Mouse (Mus musculus) limb, embryonic 11.5 days (tissue): ENCODE measurements at regions not wholly inside any gene's neighbourhood (a gene's known extent, or its start where the extent isn't known, plus 50 kb on each side); places are given as distances from the start of the nearest gene placed in this dataset.

Experiments used
- ATAC-seq: fragments of 200-750 bp; cut with Nextera tagmentation; 2 replicates; pipeline ENCODE4 v1.8.0; 2017; ENCODE audit warnings: low read depth; ENCODE audit not compliant: insufficient number of reproducible peaks, low FRiP score, low TSS enrichment
- DNase-seq: peaks from one replicate; pipeline ENCODE4 v3.0.0-alpha.2; 2015; ENCODE audit warnings: low spot score
- H3K27ac ChIP-seq: fragments of 300-500 bp; sonication (generic); replicated peaks from 2 replicates; pipeline ENCODE4 v1.5.1; 2014; ENCODE audit warnings: low read depth, mild to moderate bottlenecking, low read length
- H3K27me3 ChIP-seq: fragments of 300-500 bp; sonication (generic); 2 replicates; pipeline ENCODE4 v1.6.1; 2014; ENCODE audit warnings: mild to moderate bottlenecking, low read length, mixed read lengths; ENCODE audit not compliant: control insufficient read depth, insufficient read depth
- H3K36me3 ChIP-seq: fragments of 300-500 bp; sonication (generic); 2 replicates; pipeline ENCODE4 v1.6.1; 2014; ENCODE audit warnings: mild to moderate bottlenecking, low read length, moderate library complexity, mixed read lengths; ENCODE audit not compliant: control insufficient read depth, insufficient read depth
- H3K4me1 ChIP-seq: fragments of 300-500 bp; sonication (generic); 2 replicates; pipeline ENCODE4 v1.6.1; 2014; ENCODE audit warnings: low read length, mixed read lengths; ENCODE audit not compliant: control insufficient read depth, insufficient read depth
- H3K4me2 ChIP-seq: fragments of 300-500 bp; sonication (generic); 2 replicates; pipeline ENCODE4 v1.6.1; 2014; ENCODE audit warnings: low read depth, mild to moderate bottlenecking, moderate library complexity; ENCODE audit not compliant: severe bottlenecking
- H3K4me3 ChIP-seq: fragments of 300-500 bp; sonication (generic); 2 replicates; pipeline ENCODE4 v1.5.1; 2014; ENCODE audit warnings: low read depth, low read length
- H3K9ac ChIP-seq: fragments of 300-500 bp; sonication (generic); 2 replicates; pipeline ENCODE4 v1.6.1; 2014; ENCODE audit warnings: mild to moderate bottlenecking, low read length
- H3K9me3 ChIP-seq: fragments of 300-500 bp; sonication (generic); 2 replicates; pipeline ENCODE4 v1.6.1; 2016; ENCODE audit warnings: low read length; ENCODE audit not compliant: control insufficient read depth
- WGBS: fragments of 180-500 bp; shearing (Covaris S2); extraction: QIAGEN DNeasy Blood & Tissue Kit; methylation state at CpG from one replicate; pipeline ENCODE4 v1.1.7; 2014; 5-methylcytosine and 5-hydroxymethylcytosine counted together

- peaks cover 29% of the 10 kb centered on the region for H3K4me1 ChIP-seq
- H3K36me3 ChIP-seq, result no peaks in the 10 kb centered on the region
- H3K4me2 ChIP-seq, result no peak overlapping the region
- H3K9ac ChIP-seq, result no peak overlapping the region
- H3K27ac ChIP-seq, result no peak overlapping the region
- no peaks in the 10 kb centered on the region for H3K27me3 ChIP-seq
- no peak overlapping the region for H3K4me3 ChIP-seq
- WGBS, result 85% methylated on average over 2 of the region's 2 CpGs
- ATAC-seq (no peak), DNase-seq (no peak)
- H3K9me3 ChIP-seq, result no peaks in the 10 kb centered on the region
These were observed 166.1 kb downstream of the Gas1 start for GRCm38 (mm10) chr13:60011092-60011491.

GRCm38 (mm10) chr13:60007593-60007992 lies 169.6 kb downstream of the Gas1 start:
- WGBS, result 6% methylated on average over 7 of the region's 7 CpGs
- DNase-seq, result peak; percentile 87
- Histone ChIP-seq H3K9me3 (no peaks in the 10 kb centered on the region), H3K9ac (no peak overlapping the region), H3K27ac (peak overlapping the region; percentile 32; the same call in 1 of the 2 replicates), H3K27me3 (no peaks in the 10 kb centered on the region), H3K36me3 (no peaks in the 10 kb centered on the region), H3K4me1 (peaks cover 20% of the 10 kb centered on the region), H3K4me2 (no peak overlapping the region), H3K4me3 (no peak overlapping the region)
- peak; percentile 90 for ATAC-seq

DNA sequence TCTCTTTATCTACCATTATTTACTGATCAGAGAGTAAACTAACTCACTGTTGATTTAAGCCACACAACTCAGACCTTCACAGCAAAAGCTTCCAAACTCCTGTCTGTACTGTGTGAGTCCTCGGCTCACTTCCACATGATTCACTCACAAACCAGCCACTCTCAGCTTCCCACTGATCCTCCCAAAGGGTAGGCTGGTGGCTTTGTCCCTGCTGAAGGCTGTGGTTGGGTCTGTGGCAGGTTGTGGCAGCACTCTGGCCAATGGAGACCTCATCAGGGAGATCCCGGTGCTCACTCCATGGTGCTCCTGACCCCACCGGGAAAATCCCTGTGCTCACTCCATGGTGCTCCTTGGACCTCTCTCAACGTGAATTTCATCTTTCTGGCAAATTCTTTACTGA lies 170.1 kb downstream of the Gas1 start:
- DNase-seq (no peak), ATAC-seq (no peak)
- no peaks in the 10 kb centered on the region for H3K9me3 ChIP-seq
- no peaks in the 10 kb centered on the region for H3K36me3 ChIP-seq
- peaks cover 16% of the 10 kb centered on the region for H3K4me1 ChIP-seq
- H3K4me3 ChIP-seq, result no peak overlapping the region
- no peaks in the 10 kb centered on the region for H3K27me3 ChIP-seq
- no peak overlapping the region for H3K4me2 ChIP-seq
- H3K9ac ChIP-seq, result no peak overlapping the region
- WGBS, result 67% methylated on average over 4 of the region's 4 CpGs
- H3K27ac ChIP-seq, result peak overlapping the region; percentile 60; the same call in 1 of the 2 replicates

DNA sequence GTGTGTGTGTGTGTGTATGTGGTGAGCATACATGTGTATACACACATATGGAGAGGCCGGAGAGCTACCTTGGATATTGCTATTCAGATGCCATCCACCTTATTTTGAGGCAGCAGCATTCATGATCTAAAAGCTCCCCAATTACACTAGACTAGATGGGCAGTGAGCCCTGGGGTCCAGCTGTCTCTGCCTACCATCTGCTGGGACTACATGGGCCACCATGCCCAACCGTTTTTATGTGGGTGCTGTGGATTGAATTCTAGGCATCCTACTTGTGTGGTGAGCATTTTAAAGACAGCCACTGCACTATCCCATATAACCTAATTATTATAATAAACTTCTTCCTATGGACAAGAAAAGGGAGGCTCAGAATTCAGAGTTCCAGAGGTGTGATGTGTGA lies 172.6 kb downstream of the Gas1 start:
- ATAC-seq, result no peak
- DNase-seq, result no peak
- Histone ChIP-seq H3K36me3 (no peaks in the 10 kb centered on the region), H3K4me3 (no peak overlapping the region), H3K4me2 (no peak overlapping the region), H3K9me3 (no peaks in the 10 kb centered on the region), H3K4me1 (peaks cover 23% of the 10 kb centered on the region), H3K9ac (no peak overlapping the region), H3K27me3 (no peaks in the 10 kb centered on the region), H3K27ac (no peak overlapping the region)
- WGBS, result 88% methylated on average over 2 of the region's 2 CpGs

DNA sequence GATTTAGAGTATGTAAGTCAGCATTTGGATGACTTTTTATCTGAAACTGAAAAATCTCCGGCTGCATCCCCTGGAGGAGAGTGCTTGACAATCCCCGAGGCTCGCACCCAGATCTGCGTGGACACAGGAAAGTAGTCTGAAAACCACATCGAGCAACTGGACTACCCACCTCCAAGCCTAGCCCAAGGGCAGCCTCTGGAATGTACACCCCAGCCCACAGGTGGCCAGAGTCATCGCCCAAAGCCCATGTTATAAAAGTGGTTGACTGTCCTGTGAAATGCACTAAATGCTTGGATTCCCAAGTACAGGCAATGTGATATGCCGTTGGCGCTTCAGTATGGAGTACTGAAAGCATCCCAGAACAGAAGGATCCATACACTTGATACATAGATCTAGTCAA lies 175.1 kb downstream of the Gas1 start:
- ATAC-seq, result no peak
- H3K4me1 ChIP-seq, result peaks cover 12% of the 10 kb centered on the region; the same call in 1 of the 2 replicates
- no peaks in the 10 kb centered on the region for H3K36me3 ChIP-seq
- no peak overlapping the region for H3K27ac ChIP-seq
- 75% methylated on average over 8 of the region's 8 CpGs for WGBS
- no peaks in the 10 kb centered on the region for H3K27me3 ChIP-seq
- no peak overlapping the region for H3K4me2 ChIP-seq
- H3K9me3 ChIP-seq, result no peaks in the 10 kb centered on the region
- DNase-seq, result no peak
- H3K9ac ChIP-seq, result no peak overlapping the region
- H3K4me3 ChIP-seq, result no peak overlapping the region

DNA sequence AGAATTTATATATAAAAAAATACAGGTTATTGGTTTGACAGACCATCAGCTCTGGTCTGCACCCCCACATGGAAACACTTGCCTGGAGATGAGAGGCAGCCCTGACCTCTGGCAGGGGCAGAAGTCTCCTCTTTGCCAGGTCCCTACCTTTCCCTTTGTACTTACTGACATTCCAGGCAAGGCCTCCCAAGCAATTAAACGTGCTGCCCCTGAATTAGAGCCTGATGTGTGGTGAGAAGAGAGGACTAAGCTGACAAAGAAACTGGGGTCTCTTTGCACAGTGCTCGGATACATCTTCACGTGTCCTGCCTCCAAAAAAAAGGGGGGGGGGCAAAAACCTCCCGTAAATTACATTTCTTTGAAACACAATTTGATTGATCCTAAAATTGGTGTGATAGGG lies 175.5 kb downstream of the Gas1 start:
- Histone ChIP-seq H3K4me1 (peaks cover 9% of the 10 kb centered on the region; the same call in 1 of the 2 replicates), H3K27me3 (no peaks in the 10 kb centered on the region), H3K4me3 (no peak overlapping the region), H3K9ac (no peak overlapping the region), H3K36me3 (no peaks in the 10 kb centered on the region), H3K27ac (no peak overlapping the region), H3K4me2 (no peak overlapping the region), H3K9me3 (no peaks in the 10 kb centered on the region)
- ATAC-seq (no peak), DNase-seq (no peak)
- 20% methylated on average over 4 of the region's 4 CpGs for WGBS

GRCm38 (mm10) chr13:60000618-60001347 lies 176.4 kb downstream of the Gas1 start:
- 29% methylated on average over 8 of the region's 8 CpGs for whole genome bisulfite sequencing
- Histone ChIP-seq H3K9me3 (no peaks in the 10 kb centered on the region), H3K4me2 (no peak overlapping the region), H3K27ac (no peak overlapping the region), H3K36me3 (no peaks in the 10 kb centered on the region), H3K4me3 (no peak overlapping the region), H3K4me1 (peaks cover 12% of the 10 kb centered on the region; the same call in 1 of the 2 replicates), H3K27me3 (no peaks in the 10 kb centered on the region), H3K9ac (no peak overlapping the region)
- no peak for ATAC-seq
- no peak for DNase-seq

- Histone ChIP-seq H3K4me2 (no peak overlapping the region), H3K9ac (no peak overlapping the region), H3K27me3 (no peaks in the 10 kb centered on the region), H3K27ac (no peak overlapping the region), H3K36me3 (no peaks in the 10 kb centered on the region), H3K4me1 (peaks cover 22% of the 10 kb centered on the region), H3K9me3 (no peaks in the 10 kb centered on the region), H3K4me3 (no peak overlapping the region)
- 95% methylated on average over 3 of the region's 3 CpGs for WGBS
- no peak for ATAC-seq
- no peak for DNase-seq
These were observed 174.5 kb upstream of the Tut7 start for GRCm38 (mm10) chr13:59997431-59997830.
